Comparison of ENCODE assay signal across 10 mouse cellular contexts in the genomic region with DNA sequence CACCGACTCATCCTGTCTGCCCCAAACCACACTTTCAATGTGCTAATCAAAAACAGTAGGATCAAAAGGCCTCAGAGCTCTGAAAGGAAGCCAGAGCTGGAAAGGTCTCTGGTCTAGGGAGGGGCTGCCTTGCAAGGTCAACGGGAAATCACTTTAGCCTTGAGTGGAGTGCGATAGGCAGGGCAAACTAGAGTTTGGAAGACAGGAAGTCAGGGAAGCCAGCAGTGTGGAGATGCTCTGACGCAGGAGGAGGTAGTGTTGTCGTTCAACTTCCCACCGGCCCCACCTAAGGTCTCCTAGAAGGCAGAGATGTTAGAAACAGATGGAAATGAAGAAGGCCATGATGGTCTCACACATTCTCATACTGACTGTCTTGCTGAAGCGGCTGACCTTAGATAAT. TPM values are rescaled to one million over a fixed set of nuclear protein-coding genes. Genes with fewer than 3 reads are reported as not detected.
DNase-seq lines count a peak whose midpoint lies in the region; ATAC-seq lines count a peak whose summit lies in the region.
"Had no signal": no experiment of that assay in that cellular context is flagged by ENCODE, and none has a peak within 500 bp of the region (broad histone marks: within the 10 kb centered on the region; RNA-seq: fewer than 3 reads in every experiment).

No protein-coding gene starts in this region.

- no peak overlapping the region for H3K27ac ChIP-seq in midbrain, embryonic 11.5 days (ENCODE audit: low read depth, low read length)
- no peak overlapping the region for H3K27ac ChIP-seq in midbrain, embryonic 13.5 days
- 0 out of 2 replicates have a peak overlapping the region, but pooled peaks have one; percentile 11 for H3K27ac ChIP-seq in heart, embryonic 11.5 days (ENCODE audit: low read depth, low read length)
- no peak overlapping the region for H3K27ac ChIP-seq in limb, embryonic 10.5 days
- H3K27ac ChIP-seq: limb, embryonic 13.5 days had no signal

- H3K9ac ChIP-seq in midbrain, embryonic 11.5 days (ENCODE audit: low read length), result no peak overlapping the region
- H3K9ac ChIP-seq in midbrain, embryonic 13.5 days (replicated peaks), result no peak overlapping the region
- no peak overlapping the region for H3K9ac ChIP-seq in heart, embryonic 11.5 days (ENCODE audit: low read depth, low read length)
- H3K9ac ChIP-seq: limb, embryonic 13.5 days had no signal

- H3K4me2 ChIP-seq in midbrain, embryonic 11.5 days, result no peak overlapping the region
- no peak overlapping the region for H3K4me2 ChIP-seq in midbrain, embryonic 13.5 days (replicated peaks)
- no peak overlapping the region for H3K4me2 ChIP-seq in heart, embryonic 11.5 days
- H3K4me2 ChIP-seq: limb, embryonic 13.5 days had no signal

- ATAC-seq in midbrain, embryonic 11.5 days (ENCODE audit: low FRiP score), result no peak
- no peak for ATAC-seq in midbrain, embryonic 13.5 days
- 0 out of 2 replicates have a peak, but pooled peaks have one; percentile 31 for ATAC-seq in heart, embryonic 11.5 days (replicated peaks; ENCODE audit: insufficient number of reproducible peaks, low FRiP score, low TSS enrichment)
- ATAC-seq: midbrain, embryonic 16.5 days had no signal

- H3K9me3 ChIP-seq in midbrain, embryonic 11.5 days (ENCODE audit: control insufficient read depth, low read length), result no peaks in the 10 kb centered on the region
- no peaks in the 10 kb centered on the region for H3K9me3 ChIP-seq in midbrain, embryonic 13.5 days
- H3K9me3 ChIP-seq in heart, embryonic 11.5 days (replicated peaks; ENCODE audit: control insufficient read depth, low read length), result no peaks in the 10 kb centered on the region
- H3K9me3 ChIP-seq in limb, embryonic 10.5 days (replicated peaks), result no peaks in the 10 kb centered on the region
- H3K9me3 ChIP-seq: limb, embryonic 13.5 days had no signal

- WGBS in midbrain, embryonic 11.5 days, result 71% methylated on average over 7 of the region's 7 CpGs
- 74% methylated on average over 7 of the region's 7 CpGs for WGBS in midbrain, embryonic 13.5 days
- WGBS in heart, embryonic 11.5 days (ENCODE audit: insufficient replicate concordance), result 31% methylated on average over 7 of the region's 7 CpGs
- WGBS in limb, embryonic 10.5 days, result 56% methylated on average over 7 of the region's 7 CpGs

- H3K4me3 ChIP-seq in midbrain, embryonic 11.5 days (ENCODE audit: low read depth, low read length), result no peak overlapping the region
- no peak overlapping the region for H3K4me3 ChIP-seq in midbrain, embryonic 13.5 days (replicated peaks)
- H3K4me3 ChIP-seq in heart, embryonic 11.5 days (ENCODE audit: low read depth, low read length), result no peak overlapping the region
- no peak overlapping the region for H3K4me3 ChIP-seq in limb, embryonic 10.5 days
- H3K4me3 ChIP-seq: limb, embryonic 13.5 days had no signal

- peak; percentile 72 for DNase-seq in midbrain, embryonic 11.5 days (ENCODE audit: low spot score, missing footprints)
- DNase-seq in kidney, adult 8-10 months, result peak; percentile 47 to 57
- peak; percentile 27 for DNase-seq in lung, postnatal 25 days (ENCODE audit: low spot score)
- DNase-seq in cerebellum, adult 9-10 months, result no peak
- no peak for DNase-seq in right cerebral cortex, postnatal 36 days (ENCODE audit: low spot score in 2 of 2)
- DNase-seq in limb, embryonic 10.5 days (ENCODE audit: low spot score), result no peak

- H3K27me3 ChIP-seq in midbrain, embryonic 11.5 days (ENCODE audit: control insufficient read depth, insufficient read depth, low read length), result no peaks in the 10 kb centered on the region
- H3K27me3 ChIP-seq in midbrain, embryonic 13.5 days, result no peaks in the 10 kb centered on the region
- H3K27me3 ChIP-seq in heart, embryonic 11.5 days (ENCODE audit: control insufficient read depth, insufficient read depth, low read length), result no peaks in the 10 kb centered on the region
- no peaks in the 10 kb centered on the region for H3K27me3 ChIP-seq in limb, embryonic 10.5 days (ENCODE audit: low read depth, poor library complexity, severe bottlenecking)

- no peaks in the 10 kb centered on the region for H3K4me1 ChIP-seq in midbrain, embryonic 11.5 days (ENCODE audit: control insufficient read depth, insufficient read depth, low read length)
- H3K4me1 ChIP-seq in midbrain, embryonic 13.5 days (replicated peaks), result peaks cover 6% of the 10 kb centered on the region
- no peaks in the 10 kb centered on the region for H3K4me1 ChIP-seq in heart, embryonic 11.5 days (ENCODE audit: control insufficient read depth, insufficient read depth, low read length)
- no peaks in the 10 kb centered on the region for H3K4me1 ChIP-seq in limb, embryonic 10.5 days
- H3K4me1 ChIP-seq: limb, embryonic 13.5 days had no signal

- H3K36me3 ChIP-seq in midbrain, embryonic 11.5 days (ENCODE audit: control insufficient read depth, insufficient read depth, low read length), result no peaks in the 10 kb centered on the region
- H3K36me3 ChIP-seq in midbrain, embryonic 13.5 days, result no peaks in the 10 kb centered on the region
- no peaks in the 10 kb centered on the region for H3K36me3 ChIP-seq in heart, embryonic 11.5 days (ENCODE audit: control insufficient read depth, insufficient read depth, low read length)
- H3K36me3 ChIP-seq in limb, embryonic 10.5 days, result no peaks in the 10 kb centered on the region
- H3K36me3 ChIP-seq: limb, embryonic 13.5 days had no signal

RNA-seq across cellular contexts. Expression of a gene that starts 52.0 kb away (rescaled TPM):
- polyA plus RNA-seq in midbrain, embryonic 11.5 days (2014; fragmentation: Nextera tagmentation; extraction: Ambion mirVana), result 179 and 191 TPM in 2 replicates
- polyA plus RNA-seq in midbrain, embryonic 13.5 days (2015; fragmentation: Nextera tagmentation; extraction: Ambion mirVana), result 136 and 138 TPM in 2 replicates
- 23.6 and 27.7 TPM in 2 replicates for polyA plus RNA-seq in heart, embryonic 11.5 days (2014; fragmentation: Nextera tagmentation; extraction: Ambion mirVana)
- 17.5 and 25.2 TPM in 2 replicates for polyA plus RNA-seq in limb, embryonic 10.5 days (2016; fragmentation: Nextera tagmentation; extraction: Ambion mirVana)

Comparison
In these comparisons a context has a peak if more than half of its experiments do, and no peak if none do; other contexts are left out.
1. DNase-seq: peak in midbrain, embryonic 11.5 days (single experiment), kidney, adult 8-10 months (2 of 2) and lung, postnatal 25 days (single experiment); none in cerebellum, adult 9-10 months (single experiment), right cerebral cortex, postnatal 36 days (0 of 2) and limb, embryonic 10.5 days (single experiment).